Mouse (Mus musculus) liver, adult 2 months (tissue): ENCODE measurements around the gene Lrig1.

Experiments
- CTCF ChIP-seq: fragments of 200-500 bp; IDR thresholded peaks from 2 replicates; pipeline ENCODE4 v1.5.1; 2011; ENCODE audit warnings: low read depth, low read length, control low read depth
- POLR2A ChIP-seq: fragments of 200-500 bp; IDR thresholded peaks from 2 replicates; pipeline ENCODE4 v1.6.1; 2011; ENCODE audit warnings: low read length, control low read depth; ENCODE audit not compliant: insufficient read depth; ENCODE audit errors: extremely low read depth

GRCm38 (mm10) chr6:94592710-94593109, 107.2 kb downstream of the Lrig1 start:
- no peak for TF ChIP-seq CTCF
- no peak for TF ChIP-seq POLR2A
